Mouse (Mus musculus): ENCODE data around the gene Impdh1.
"Not testable (repeated sequence)": the region's sequence is repeated elsewhere in the genome, so short reads cannot be mapped to it uniquely, and the experiment has no call there.

The Impdh1 gene

DNA sequence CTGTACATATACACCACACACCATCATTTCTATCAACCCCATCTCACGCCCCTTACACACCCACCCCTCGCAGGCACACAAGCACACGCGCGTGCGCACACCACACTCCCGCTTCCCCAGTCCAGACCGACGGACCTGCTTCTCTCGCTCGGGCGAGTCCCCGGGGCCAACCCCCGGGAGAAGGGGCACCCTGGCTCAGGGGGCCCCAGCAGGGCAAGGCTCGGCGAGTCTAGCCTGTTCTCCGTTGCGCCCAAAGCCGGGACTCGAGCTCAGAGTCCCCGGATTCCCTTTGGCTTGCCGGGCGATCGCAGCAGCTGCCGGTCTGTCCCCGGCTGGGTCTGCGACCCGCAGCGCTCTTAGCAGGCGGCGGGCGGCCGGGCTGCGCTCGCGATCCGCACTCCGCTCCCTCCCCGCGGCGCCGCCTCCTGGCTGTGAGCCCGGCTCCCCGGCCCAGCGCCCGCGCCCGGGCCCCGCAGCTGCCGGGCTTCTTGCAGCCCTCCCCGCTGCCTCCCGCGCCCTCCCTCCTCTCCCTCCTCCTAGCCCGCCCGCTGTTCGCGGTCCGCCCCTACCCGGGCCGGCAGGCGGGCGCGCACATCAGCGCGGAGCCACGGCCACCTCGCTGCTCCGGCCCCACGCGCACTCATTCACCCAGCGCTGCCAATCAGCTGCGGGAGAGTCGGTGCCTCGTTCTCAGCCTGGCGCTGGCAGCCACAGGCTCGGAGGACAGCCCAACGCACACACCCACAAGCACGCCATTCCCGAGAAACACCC lies 37.1 kb downstream of the Impdh1 start, which contains the start of gene Prrt4:
Gene Prrt4 (minus strand): TSS at position 697 of the 771 bp plus-strand sequence.
- no peak for DNase-seq (ENCODE audit: low read depth)

DNA sequence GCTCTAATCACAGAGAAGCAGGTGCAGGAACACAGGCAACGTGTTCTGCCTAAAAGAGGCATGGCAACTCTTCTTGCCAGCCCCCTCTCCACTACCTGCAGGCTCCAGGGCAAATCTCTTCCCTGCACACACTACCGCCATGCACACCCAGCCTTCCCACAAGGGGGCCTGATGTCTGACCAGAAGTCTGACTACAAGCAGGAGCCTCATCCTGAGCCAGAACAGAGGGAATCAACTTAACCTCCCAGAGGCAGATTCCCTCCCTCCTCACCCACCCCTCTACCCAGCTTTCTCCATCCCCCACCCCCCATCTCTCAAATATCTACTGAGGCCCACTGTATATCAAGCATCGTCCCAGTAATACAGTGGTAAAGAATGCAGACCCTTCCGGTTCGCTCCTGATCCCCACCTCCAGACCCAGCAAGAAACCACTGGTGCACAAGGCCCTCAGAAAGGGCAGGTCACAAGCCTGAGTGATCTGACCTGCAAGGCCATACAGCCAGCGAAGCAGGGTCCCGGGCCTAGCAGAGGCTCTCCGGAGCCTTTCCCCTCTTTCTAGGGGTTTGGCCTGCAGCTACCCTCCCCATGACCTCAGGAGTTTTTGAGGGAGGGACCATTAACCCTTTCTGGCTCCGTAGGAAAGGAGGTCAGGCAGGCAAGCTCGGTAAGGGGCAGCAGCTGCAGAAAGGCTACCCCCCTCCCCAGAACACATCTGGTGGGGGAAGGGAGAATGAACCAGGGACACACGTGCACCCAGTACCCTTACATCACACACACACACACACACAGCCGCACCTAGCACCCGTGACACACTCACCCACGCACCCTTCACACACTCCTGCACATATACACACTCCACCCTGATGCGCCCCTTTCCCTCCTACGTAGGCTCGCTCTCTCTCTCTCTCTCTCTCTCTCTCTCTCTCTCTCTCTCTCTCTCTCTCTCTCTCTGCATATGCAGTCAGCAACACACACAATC lies 38.0 kb downstream of the Impdh1 start:
- no peak for DNase-seq (ENCODE audit: low read depth)

DNA sequence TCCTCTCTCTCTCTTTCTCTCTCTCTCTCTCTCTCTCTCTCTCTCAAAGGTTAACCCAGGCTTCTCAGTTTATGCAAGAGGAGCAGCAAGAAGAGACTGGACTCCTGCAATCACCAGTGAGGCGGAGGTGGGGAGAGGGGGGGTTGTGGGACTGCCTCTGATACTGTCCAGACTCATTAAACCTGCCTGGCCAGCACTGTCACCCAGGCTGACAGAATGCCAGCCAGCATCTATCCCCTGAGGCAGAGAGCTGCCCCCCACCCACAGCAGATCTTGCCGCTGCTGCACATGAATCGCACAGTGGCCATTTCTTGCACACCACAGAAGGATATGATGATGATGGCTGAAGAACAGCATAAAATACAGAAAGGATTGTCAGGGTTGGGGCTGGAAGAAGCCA lies 41.1 kb downstream of the Impdh1 start:
- DNase-seq (ENCODE audit: low read depth), result no peak

DNA sequence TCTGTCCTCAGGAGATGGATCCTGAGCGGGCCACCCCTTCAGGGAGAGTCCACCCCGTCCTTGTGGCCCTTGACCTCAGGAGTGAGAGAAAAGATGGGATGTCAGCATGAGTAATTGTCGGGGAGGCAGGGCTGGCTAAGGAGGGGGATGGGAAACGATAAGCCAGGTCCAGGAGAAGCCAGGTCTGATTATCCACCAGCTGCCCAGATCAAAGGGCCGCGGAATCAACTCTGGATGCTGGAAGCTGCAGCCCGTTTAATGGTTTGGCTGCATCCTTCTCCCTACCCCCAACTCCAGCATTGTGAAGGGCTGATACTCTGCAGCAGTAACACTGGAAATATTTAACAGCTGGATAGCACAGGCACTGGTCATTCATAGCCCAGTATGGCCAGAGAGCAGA lies 41.8 kb downstream of the Impdh1 start:
- DNase-seq (ENCODE audit: low read depth), result no peak

DNA sequence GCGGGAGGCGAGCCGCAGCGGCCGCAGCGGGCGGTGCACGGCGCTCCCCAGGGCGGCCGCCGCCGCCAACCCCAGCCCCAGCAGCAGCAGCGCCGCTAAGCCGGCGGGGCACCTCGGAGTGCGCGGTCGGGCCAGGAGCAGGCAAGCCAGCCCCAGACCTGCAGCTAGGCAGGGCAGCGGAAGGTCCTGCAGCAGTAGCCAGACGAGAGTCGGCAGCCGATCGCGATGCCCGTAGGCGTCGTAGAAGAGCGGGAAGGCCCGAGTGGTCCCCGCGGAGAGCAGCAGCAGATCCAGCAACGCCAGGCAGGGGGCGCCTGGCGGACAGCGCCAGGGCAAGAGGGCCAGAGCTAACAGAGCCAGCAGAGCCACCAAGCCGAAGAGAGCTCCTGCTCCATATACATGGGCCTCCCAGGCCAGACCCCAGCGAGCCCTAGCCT lies 45.2 kb downstream of the Impdh1 start:
- peak; percentile 81 for DNase-seq (ENCODE audit: low read depth)

DNA sequence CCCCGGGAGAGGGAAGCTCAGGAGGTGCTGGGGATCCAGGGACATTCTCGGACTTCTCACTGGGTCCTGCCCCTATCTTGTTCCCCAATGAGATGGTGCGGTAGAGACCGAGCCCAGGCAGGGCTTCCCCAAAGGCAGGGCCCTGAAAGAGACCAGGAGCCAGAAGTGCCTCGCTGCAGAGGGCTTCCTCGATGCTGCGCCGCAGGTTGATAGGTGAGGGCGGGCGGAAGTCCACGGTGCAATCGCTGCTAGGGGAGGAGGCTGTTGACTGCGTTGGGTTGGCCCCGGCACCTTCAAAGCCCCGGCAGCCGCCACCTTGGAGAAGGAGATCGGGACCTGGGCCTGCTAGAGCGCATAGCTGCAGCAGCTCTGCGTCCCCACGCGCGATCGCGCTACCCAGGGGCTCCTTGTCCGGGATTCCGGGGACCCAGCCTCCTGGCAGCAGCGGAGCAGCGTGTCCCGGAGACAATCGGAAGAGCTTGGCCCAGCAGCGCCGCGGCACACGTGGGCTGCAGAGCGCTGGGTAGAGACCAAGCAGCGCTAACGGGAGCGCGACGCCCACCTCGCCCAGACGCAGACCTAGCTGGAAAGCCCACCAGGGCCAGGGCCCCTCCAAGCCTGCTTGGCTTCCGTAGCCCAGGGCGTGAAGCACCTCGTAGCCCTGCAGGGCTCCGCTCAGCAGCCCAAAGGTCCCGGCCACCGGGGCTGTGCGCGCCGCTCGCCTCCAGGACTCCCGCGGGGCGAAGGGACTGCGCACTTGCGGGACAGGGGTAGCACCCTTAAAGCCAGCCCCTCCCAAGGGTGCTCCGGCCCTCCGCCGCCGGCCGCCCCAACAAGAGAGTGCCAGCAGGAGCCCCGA lies 45.9 kb downstream of the Impdh1 start:
- peak; percentile 85 for DNase-seq (ENCODE audit: low read depth)

DNA sequence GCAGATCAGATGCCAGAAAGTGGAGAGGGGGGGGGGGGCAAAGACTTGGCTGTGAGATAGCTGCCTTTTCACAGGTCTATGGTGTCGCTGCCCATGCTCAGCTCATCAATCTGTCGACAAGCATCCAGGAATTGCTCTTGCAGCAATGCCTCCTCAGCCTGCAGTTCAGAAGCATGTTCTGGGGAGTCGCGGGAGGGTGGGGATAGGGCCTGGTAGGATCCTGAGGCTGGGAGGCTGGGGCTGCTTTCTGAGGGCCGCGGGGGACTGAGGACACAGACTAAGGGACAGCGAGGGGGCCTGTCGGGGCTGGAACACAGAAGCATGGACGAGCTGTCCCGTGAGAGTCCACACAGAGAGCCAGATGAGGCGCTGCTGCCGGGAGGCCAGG lies 46.5 kb downstream of the Impdh1 start:
- no peak for DNase-seq (ENCODE audit: low read depth)

DNA sequence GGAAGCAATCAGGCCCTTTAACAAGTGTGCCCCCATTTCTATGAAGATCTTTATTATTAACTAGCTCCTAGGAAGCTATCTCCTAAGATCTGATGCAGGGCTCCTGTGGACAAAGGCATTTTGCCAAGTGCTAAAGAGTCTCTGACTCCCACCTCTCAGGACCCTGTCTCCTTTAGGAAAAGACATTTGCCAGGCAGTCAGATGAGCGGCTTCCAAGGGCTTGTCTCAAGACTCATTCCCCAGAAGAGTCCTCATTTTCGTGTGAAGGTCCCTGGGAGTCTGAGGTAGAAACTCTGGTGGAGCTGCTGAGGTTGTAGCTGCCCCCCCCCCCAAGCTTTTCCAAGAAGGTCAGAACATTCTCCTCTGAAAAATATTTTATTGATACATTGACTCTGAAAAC lies 47.3 kb downstream of the Impdh1 start:
- no peak for DNase-seq (ENCODE audit: low read depth)

DNA sequence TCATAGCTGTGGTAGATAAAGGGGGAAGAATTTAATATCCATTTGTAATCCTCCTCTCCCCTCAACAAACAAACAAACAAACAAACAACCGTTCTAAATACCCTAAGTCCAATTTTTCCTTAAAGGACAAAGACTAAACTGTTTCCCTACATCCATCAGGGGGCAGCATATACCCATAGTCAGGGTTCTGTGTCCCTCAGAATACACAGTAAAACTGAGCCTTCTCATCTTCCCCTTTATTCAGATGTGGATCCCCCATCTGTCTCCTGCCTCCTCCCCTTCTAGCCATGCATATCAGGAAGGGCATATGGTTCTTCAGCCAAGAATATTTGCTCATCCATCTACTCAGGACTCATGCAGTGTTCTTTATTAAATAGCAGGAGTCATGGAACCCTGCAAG lies 50.0 kb downstream of the Impdh1 start:
- peak; percentile 78 for DNase-seq (ENCODE audit: low read depth)

DNA sequence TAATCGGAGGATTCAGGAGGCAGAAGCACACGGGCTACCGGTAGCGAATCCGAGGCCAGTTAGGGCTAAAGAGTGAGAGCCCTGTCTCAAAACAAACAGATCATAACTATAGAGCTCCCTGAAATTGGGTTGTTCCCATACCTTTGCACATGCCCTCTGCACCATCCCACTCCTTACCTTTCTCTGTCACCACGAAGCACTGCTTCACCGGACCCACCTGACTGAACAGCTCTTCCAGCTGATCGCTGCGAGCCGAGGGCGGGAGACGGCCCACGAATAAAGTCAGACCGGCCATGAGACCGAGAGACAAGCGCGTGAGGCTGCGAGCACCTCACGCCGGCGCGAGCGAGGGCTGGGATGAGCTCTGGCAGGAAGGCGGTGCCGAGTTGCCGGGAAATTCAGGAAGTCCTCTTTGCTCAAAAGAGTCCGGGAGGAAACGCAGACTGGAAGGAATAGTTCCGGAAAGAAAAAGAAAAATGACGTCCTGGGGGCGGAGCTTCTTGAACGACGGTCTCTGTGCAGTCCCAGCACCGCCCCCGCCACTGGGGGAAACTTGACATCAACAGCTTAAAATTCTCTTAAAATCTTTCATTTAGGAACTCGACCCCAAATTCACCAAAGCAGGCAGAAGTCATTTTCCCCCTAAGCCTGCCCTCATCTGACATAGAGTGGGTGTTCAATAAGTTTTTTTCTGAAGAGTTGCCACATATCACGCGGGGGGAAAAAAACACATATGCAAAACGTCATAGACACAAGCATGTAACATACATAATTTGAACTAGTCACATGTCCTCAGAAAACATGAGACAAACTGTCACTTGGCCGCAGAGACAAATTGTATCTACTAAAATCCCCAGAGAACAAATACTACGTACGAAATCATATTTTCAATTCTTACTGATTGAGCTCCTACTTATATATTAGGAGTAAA lies 51.6 kb downstream of the Impdh1 start, which contains the start of gene Rbm28:
Gene Rbm28 (minus strand): TSS at position 693 of the 931 bp plus-strand sequence.
- DNase-seq (ENCODE audit: low read depth), result peak; percentile 98

DNA sequence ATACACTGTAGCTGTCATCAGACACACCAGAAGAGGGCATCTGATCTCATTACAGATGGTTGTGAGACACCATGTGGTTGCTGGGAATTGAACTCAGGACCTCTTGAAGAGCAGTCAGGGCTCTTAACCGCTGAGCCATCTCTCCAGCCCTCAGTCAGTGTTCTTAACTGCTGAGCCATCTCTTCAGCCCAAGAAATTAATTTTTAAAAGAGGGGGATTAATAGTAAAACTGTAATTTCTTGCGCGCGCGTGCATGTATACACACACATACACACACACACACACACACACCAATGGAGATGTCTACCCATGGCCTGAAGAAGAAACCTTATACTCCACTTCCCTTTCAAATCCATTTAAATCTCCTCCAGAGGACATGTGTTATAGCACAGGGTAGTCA lies 54.9 kb downstream of the Impdh1 start:
- not testable (repeated sequence) for DNase-seq (ENCODE audit: low read depth)

DNA sequence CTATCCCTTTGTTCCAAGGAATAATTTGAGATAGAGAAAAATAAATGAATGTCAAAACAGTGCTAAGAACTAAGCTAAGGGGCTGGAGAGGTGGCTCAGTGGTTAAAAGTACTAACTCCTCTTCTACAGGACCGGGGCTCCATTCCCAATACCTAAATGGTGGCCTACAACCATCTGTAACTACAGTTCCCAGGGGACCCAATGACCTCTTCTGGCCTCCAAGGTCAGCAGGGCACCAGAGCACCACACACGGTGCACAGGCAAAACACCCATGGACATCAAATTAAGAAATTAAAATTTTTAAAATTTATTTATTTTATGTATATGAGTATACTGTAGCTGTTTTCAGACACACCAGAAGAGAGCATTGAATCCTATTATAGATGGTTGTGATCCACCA lies 55.4 kb downstream of the Impdh1 start:
- DNase-seq (ENCODE audit: low read depth), result no peak

DNA sequence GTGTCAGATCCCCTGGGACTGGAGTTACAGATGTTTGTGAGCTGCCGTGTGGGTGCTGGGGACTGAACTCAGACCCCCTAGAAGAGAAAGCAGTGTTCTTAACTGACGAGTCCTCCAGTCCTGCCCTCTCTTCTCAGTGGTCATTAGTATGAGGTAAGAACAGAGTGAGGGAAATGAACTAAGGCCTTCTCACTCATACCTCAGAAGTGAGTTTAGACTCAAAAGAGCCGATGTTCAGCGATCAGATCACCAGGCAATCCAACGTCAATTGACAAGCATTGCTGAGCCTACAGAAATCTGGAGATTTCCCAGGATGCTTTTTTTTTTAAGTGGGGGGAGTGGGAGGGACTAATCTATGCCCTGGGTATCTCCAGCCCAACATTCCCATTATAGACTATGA lies 59.8 kb downstream of the Impdh1 start:
- no peak for DNase-seq (ENCODE audit: low read depth)

All from induced T-regulatory cell, adult 2 months (primary cell).